Mouse (Mus musculus) C2C12 (cell line): ENCODE measurements around the gene Zfp36l2.

Experiments used
- CEBPB ChIP-seq: IDR thresholded peaks from one replicate; pipeline ENCODE4 v1.6.1; 2011; ENCODE audit warnings: low read depth, mild to moderate bottlenecking, control low read depth, moderate library complexity
- CTCF ChIP-seq: IDR thresholded peaks from one replicate; pipeline ENCODE4 v1.5.1; 2011; ENCODE audit not compliant: control insufficient read depth, insufficient read depth, insufficient read length

DNA sequence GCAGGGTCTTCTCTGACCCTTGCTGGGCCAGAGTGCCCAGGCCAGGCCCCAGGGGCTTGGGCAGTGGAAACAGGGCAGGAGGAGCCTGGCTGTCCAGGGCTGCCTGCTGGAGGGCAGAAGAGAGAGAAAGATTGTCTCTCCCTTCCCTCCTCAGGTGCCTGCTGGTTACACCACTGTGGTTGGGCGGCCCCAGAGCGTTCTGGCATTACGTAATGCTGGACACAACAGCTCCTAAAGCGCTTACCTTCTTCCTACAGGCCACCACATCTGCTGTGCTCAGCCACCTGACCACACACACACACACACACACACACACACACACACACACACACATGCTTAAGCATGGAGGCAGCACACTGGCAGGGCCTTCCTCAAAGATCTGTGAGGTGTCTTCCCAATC lies 20.4 kb downstream of the Zfp36l2 start:
- TF ChIP-seq CTCF (no peak), CEBPB (no peak)
